Mouse (Mus musculus) adrenal gland (tissue): Measurements from ENCODE around the gene Scube1.

Experiments used
- intact Hi-C: fragments of 180-260 bp; cut with DNase I; formaldehyde crosslinking; loops from one replicate; pipeline ENCODE4 v1.15.1; 2025

Gene Scube1

GRCm38 (mm10) chr15:83712361-83712760 lies 12.5 kb downstream of the Scube1 start:
- intact Hi-C loops = no loop called here

- intact Hi-C loops = no loop called here
These were observed 14.7 kb downstream of the Scube1 start for GRCm38 (mm10) chr15:83709889-83710774.

GRCm38 (mm10) chr15:83706528-83707199 lies 18.2 kb downstream of the Scube1 start:
- intact Hi-C loops = no loop called here

GRCm38 (mm10) chr15:83700593-83700923 lies 24.3 kb downstream of the Scube1 start:
- intact Hi-C loops = no loop called here

GRCm38 (mm10) chr15:83699834-83700592 lies 24.8 kb downstream of the Scube1 start:
- intact Hi-C loops = no loop called here

GRCm38 (mm10) chr15:83699132-83699833 lies 25.5 kb downstream of the Scube1 start:
- intact Hi-C loops = no loop called here

- intact Hi-C loops = no loop called here
These were observed 28.0 kb downstream of the Scube1 start for GRCm38 (mm10) chr15:83696681-83697381.

GRCm38 (mm10) chr15:83695159-83695558 lies 29.7 kb downstream of the Scube1 start:
- intact Hi-C loops = no loop called here

- intact Hi-C loops = no loop called here
These were observed 32.9 kb downstream of the Scube1 start for GRCm38 (mm10) chr15:83691901-83692361.

- intact Hi-C loops = no loop called here
These were observed 34.9 kb downstream of the Scube1 start for GRCm38 (mm10) chr15:83689946-83690345.

GRCm38 (mm10) chr15:83686601-83687000 lies 38.2 kb downstream of the Scube1 start:
- intact Hi-C loops = no loop called here

- intact Hi-C loops = no loop called here
These were observed 38.9 kb downstream of the Scube1 start for GRCm38 (mm10) chr15:83685950-83686349.

- intact Hi-C loops = no loop called here
These were observed 41.7 kb downstream of the Scube1 start for GRCm38 (mm10) chr15:83683051-83683561.

GRCm38 (mm10) chr15:83680300-83680699 lies 44.5 kb downstream of the Scube1 start:
- intact Hi-C loops = no loop called here

GRCm38 (mm10) chr15:83679729-83680128 lies 45.1 kb downstream of the Scube1 start:
- intact Hi-C loops = no loop called here

- intact Hi-C loops = no loop called here
These were observed 46.2 kb downstream of the Scube1 start for GRCm38 (mm10) chr15:83678606-83679005.

GRCm38 (mm10) chr15:83678089-83678488 lies 46.7 kb downstream of the Scube1 start:
- intact Hi-C loops = no loop called here

- intact Hi-C loops = no loop called here
These were observed 47.7 kb downstream of the Scube1 start for GRCm38 (mm10) chr15:83677098-83677497.

GRCm38 (mm10) chr15:83676286-83676685 lies 48.5 kb downstream of the Scube1 start:
- intact Hi-C loops = no loop called here

- intact Hi-C loops = no loop called here
These were observed 51.2 kb downstream of the Scube1 start for GRCm38 (mm10) chr15:83673621-83674020.
